Mouse (Mus musculus) CH12.LX (cell line): Measurements from ENCODE around the gene Itih2. TPM values are rescaled to one million over a fixed set of nuclear protein-coding genes. Genes with fewer than 3 reads are reported as not detected.

Experiments
- DNase-seq: peaks from one replicate; pipeline ENCODE4 v3.0.0-alpha.2; 2013; ENCODE audit errors: extremely low read depth
- H3K27ac ChIP-seq: 2 replicates; pipeline ENCODE4 v1.5.1; 2012; ENCODE audit warnings: low read depth, mild to moderate bottlenecking, control low read depth, moderate library complexity; ENCODE audit not compliant: insufficient read depth
- H3K27me3 ChIP-seq: replicated peaks from 2 replicates; pipeline ENCODE3; 2012; ENCODE audit warnings: inconsistent platforms
- H3K36me3 ChIP-seq, 2 experiments: replicated peaks in 1 of 2; 2 replicates each; pipeline versions ENCODE3 to v1.6.1; 2012; ENCODE audit warnings: inconsistent platforms in 1 of 2, low read length in 1 of 2, mild to moderate bottlenecking in 1 of 2, mixed read lengths in 1 of 2, moderate library complexity in 1 of 2; ENCODE audit not compliant: control insufficient read depth in 1 of 2, insufficient read depth in 1 of 2
- H3K4me1 ChIP-seq, 2 experiments: 2 replicates each; pipeline ENCODE4 v1.6.1; 2012; ENCODE audit warnings: inconsistent platforms in 1 of 2, moderate library complexity in 1 of 2; ENCODE audit not compliant: insufficient read depth in 2 of 2, control insufficient read depth in 1 of 2
- H3K4me2 ChIP-seq: 2 replicates; pipeline ENCODE4 v1.6.1; 2012; ENCODE audit warnings: low read depth, mild to moderate bottlenecking, control low read depth; ENCODE audit not compliant: poor library complexity, insufficient read depth, severe bottlenecking
- H3K4me3 ChIP-seq, 3 experiments: fragments of 150-350 bp in 1 of 3; sonication (generic) in 1 of 3; replicated peaks in 1 of 3; 2 replicates each; pipeline versions ENCODE3 to v1.5.1; 2011 to 2012; ENCODE audit warnings: low read depth in 2 of 3, low read length in 2 of 3, mild to moderate bottlenecking in 2 of 3, moderate library complexity in 2 of 3, control low read depth in 1 of 3, improper control_type of control experiment in 1 of 3, inconsistent platforms in 1 of 3, mixed read lengths in 1 of 3; ENCODE audit not compliant: poor library complexity in 1 of 3
- H3K79me2 ChIP-seq: replicated peaks from 2 replicates; pipeline ENCODE4 v1.6.1; 2012; ENCODE audit warnings: mild to moderate bottlenecking, moderate library complexity; ENCODE audit not compliant: control insufficient read depth, poor library complexity, insufficient read depth, severe bottlenecking; ENCODE audit errors: extremely low read depth
- H3K9ac ChIP-seq: 2 replicates; pipeline ENCODE4 v1.6.1; 2012; ENCODE audit warnings: low read depth, mild to moderate bottlenecking, control low read depth, moderate library complexity; ENCODE audit not compliant: insufficient read depth
- H3K9me3 ChIP-seq: replicated peaks from 2 replicates; pipeline ENCODE3; 2012; ENCODE audit warnings: low read length, inconsistent platforms, mixed read lengths
- BHLHE40 ChIP-seq: IDR thresholded peaks from 2 replicates; pipeline ENCODE4 v1.6.1; 2011; ENCODE audit warnings: mild to moderate bottlenecking, low read depth, low read length, improper control_type of control experiment
- CHD2 ChIP-seq: IDR thresholded peaks from 2 replicates; pipeline ENCODE4 v1.6.1; 2011; ENCODE audit warnings: low read length, improper control_type of control experiment
- ELF1 ChIP-seq: IDR thresholded peaks from 2 replicates; pipeline ENCODE4 v1.6.1; 2014; ENCODE audit warnings: low read depth, mild to moderate bottlenecking, inconsistent platforms, low read length, improper control_type of control experiment
- HCFC1 ChIP-seq: IDR thresholded peaks from 2 replicates; pipeline ENCODE4 v1.6.1; 2012; ENCODE audit warnings: low read depth, mild to moderate bottlenecking, inconsistent platforms, low read length, improper control_type of control experiment
- MAX ChIP-seq: IDR thresholded peaks from 2 replicates; pipeline ENCODE4 v1.6.1; 2011; ENCODE audit warnings: low read length, improper control_type of control experiment
- MAZ ChIP-seq: IDR thresholded peaks from 2 replicates; pipeline ENCODE4 v1.6.1; 2012; ENCODE audit warnings: low read depth, mild to moderate bottlenecking, inconsistent platforms, low read length, improper control_type of control experiment, moderate library complexity
- MXI1 ChIP-seq: IDR thresholded peaks from 2 replicates; pipeline ENCODE4 v1.6.1; 2011; ENCODE audit warnings: mild to moderate bottlenecking, low read depth, low read length, improper control_type of control experiment
- NELFE ChIP-seq: IDR thresholded peaks from 2 replicates; pipeline ENCODE4 v1.6.1; 2011; ENCODE audit warnings: low read depth, low read length, improper control_type of control experiment
- PAX5 ChIP-seq: IDR thresholded peaks from 2 replicates; pipeline ENCODE4 v1.6.1; 2012; ENCODE audit warnings: low read length, inconsistent platforms, mixed read lengths
- POLR2A ChIP-seq: IDR thresholded peaks from 2 replicates; pipeline ENCODE4 v1.6.1; 2011; ENCODE audit warnings: low read depth, mild to moderate bottlenecking, improper control_type of control experiment, low read length
- POLR2AphosphoS2 ChIP-seq: IDR thresholded peaks from 2 replicates; pipeline ENCODE4 v1.6.1; 2011; ENCODE audit warnings: low read depth, low read length, improper control_type of control experiment
- RAD21 ChIP-seq: IDR thresholded peaks from 2 replicates; pipeline ENCODE4 v1.6.1; 2011; ENCODE audit warnings: low read depth, mild to moderate bottlenecking, low read length, improper control_type of control experiment, moderate library complexity
- SIN3A ChIP-seq: IDR thresholded peaks from 2 replicates; pipeline ENCODE4 v1.6.1; 2012; ENCODE audit warnings: low read length, improper control_type of control experiment, inconsistent platforms
- SMC3 ChIP-seq: IDR thresholded peaks from 2 replicates; pipeline ENCODE4 v1.6.1; 2011; ENCODE audit warnings: low read depth, low read length, improper control_type of control experiment
- UBTF ChIP-seq: IDR thresholded peaks from 2 replicates; pipeline ENCODE4 v1.6.1; 2012; ENCODE audit warnings: low read depth, mild to moderate bottlenecking, inconsistent platforms, low read length, improper control_type of control experiment, moderate library complexity
- USF2 ChIP-seq: conservative IDR thresholded peaks from 2 replicates; pipeline ENCODE4 v1.6.1; 2011; ENCODE audit warnings: low read depth, low read length, improper control_type of control experiment
- ZNF384 ChIP-seq: IDR thresholded peaks from 2 replicates; pipeline ENCODE4 v1.6.1; 2012; ENCODE audit warnings: low read depth, low read length, improper control_type of control experiment, inconsistent platforms
- dilution Hi-C: fragments of 300-500 bp; cut with MboI; formaldehyde crosslinking; loops from 2 replicates; pipeline ENCODE4 v1.14.3; 2020; ENCODE audit warnings: low sequenced_read_pairs; ENCODE audit not compliant: extremely low pct_unique_long_range_greater_than_20kb, extremely low pct_ligation_motif_present
- in situ Hi-C: fragments of 300-500 bp; cut with MboI; formaldehyde crosslinking; loops from 3 replicates; pipeline ENCODE4 v1.14.3; 2019; ENCODE audit warnings: low sequenced_read_pairs, low pct_ligation_motif_present, low pct_unique_long_range_greater_than_20kb, mixed read lengths
- polyA plus RNA-seq: library from polyadenylated mRNA; unstranded; fragments of >175 nt; gene quantifications from 2 replicates; pipeline ENCODE4 v1.2.1, GENCODE M21; 2012; ENCODE audit warnings: low read depth; ENCODE audit not compliant: insufficient read length
- total RNA-seq, 2 experiments: library from RNA; depleted of rRNA; stranded (reverse); fragments of 300-350 nt in 1 of 2; fragments of >200 nt in 1 of 2; gene quantifications; 2 replicates each; pipeline ENCODE4 v1.2.3; 2012 to 2014

The Itih2 gene
- total and polyA plus RNA-seq, 3 experiments = not detected

GRCm38 (mm10) chr2:10079745-10080309, 51.4 kb downstream of the Itih2 start:
- H3K4me1 ChIP-seq = peaks cover 30 to 50% of the 10 kb centered on the region in 2 experiments
- in situ Hi-C loops = no loop called here

GRCm38 (mm10) chr2:10076675-10077074, 54.5 kb downstream of the Itih2 start:
- dilution Hi-C loops (no loop called here), in situ Hi-C loops (no loop called here)
- H3K9ac ChIP-seq = no peak overlapping the region
- H3K4me3 ChIP-seq = no peak overlapping the region
- peaks cover 93% of the 10 kb centered on the region for H3K79me2 ChIP-seq
- H3K27me3 ChIP-seq = no peaks in the 10 kb centered on the region
- H3K36me3 ChIP-seq = peaks cover 14 to 55% of the 10 kb centered on the region in 2 experiments
- TF ChIP-seq MXI1 = no peak
- TF ChIP-seq POLR2A = no peak
- no peak for TF ChIP-seq HCFC1
- no peak for TF ChIP-seq MAX
- no peak for TF ChIP-seq PAX5
- TF ChIP-seq BHLHE40 = no peak
- TF ChIP-seq POLR2AphosphoS2 = no peak
- TF ChIP-seq NELFE = no peak
- TF ChIP-seq MAZ = no peak
- no peak for TF ChIP-seq CHD2
- no peak for TF ChIP-seq UBTF
- TF ChIP-seq SIN3A = no peak
- no peak for TF ChIP-seq ELF1
- no peaks in the 10 kb centered on the region for H3K9me3 ChIP-seq
- peaks cover 22 to 54% of the 10 kb centered on the region in 2 experiments for H3K4me1 ChIP-seq
- no peak for DNase-seq
- no peak overlapping the region for H3K4me2 ChIP-seq
- no peak overlapping the region for H3K27ac ChIP-seq

More at GRCm38 (mm10) chr2:10079745-10080309, 51.4 kb downstream of the Itih2 start:
- peak overlapping the region; percentile 72 for H3K27ac ChIP-seq
- no peaks in the 10 kb centered on the region for H3K27me3 ChIP-seq
- DNase-seq = peak; percentile 46
- peaks cover 89% of the 10 kb centered on the region for H3K79me2 ChIP-seq
- peak overlapping the region; percentile 95 for H3K9ac ChIP-seq
- H3K36me3 ChIP-seq = peaks cover 25 to 46% of the 10 kb centered on the region in 2 experiments
- dilution Hi-C loops = no loop called here
- H3K4me3 ChIP-seq = peak overlapping the region; percentile 92 to 98 (median 97)
- TF ChIP-seq BHLHE40 (no peak), SMC3 (no peak), HCFC1 (no peak), ZNF384 (no peak), RAD21 (no peak), USF2 (no peak)
- no peaks in the 10 kb centered on the region for H3K9me3 ChIP-seq
- peak overlapping the region; percentile 82; the same call in 1 of the 2 replicates for H3K4me2 ChIP-seq
